Mouse (Mus musculus) neural tube, embryonic 12.5 days (tissue): ENCODE measurements around the gene Fkbp5. TPM values are rescaled to one million over a fixed set of nuclear protein-coding genes. Genes with fewer than 3 reads are reported as not detected.
A peak's percentile ranks its signal among the peaks of the same experiment; 100 is the strongest.

Source experiments
- ATAC-seq: fragments of 200-750 bp; cut with Nextera tagmentation; 2 replicates; pipeline ENCODE4 v1.8.0; 2017; ENCODE audit warnings: low read depth, mild to moderate bottlenecking, moderate TSS enrichment, moderate library complexity; ENCODE audit not compliant: low FRiP score
- H3K27ac ChIP-seq: fragments of 300-500 bp; sonication (generic); 2 replicates; pipeline ENCODE4 v1.5.1; 2016
- H3K27me3 ChIP-seq: fragments of 300-500 bp; sonication (generic); replicated peaks from 2 replicates; pipeline ENCODE4 v1.6.1; 2016; ENCODE audit warnings: mild to moderate bottlenecking
- H3K36me3 ChIP-seq: fragments of 300-500 bp; sonication (generic); 2 replicates; pipeline ENCODE4 v1.6.1; 2016; ENCODE audit warnings: mild to moderate bottlenecking
- H3K4me1 ChIP-seq: fragments of 300-500 bp; sonication (generic); 2 replicates; pipeline ENCODE4 v1.6.1; 2016
- H3K4me2 ChIP-seq: fragments of 300-500 bp; sonication (generic); replicated peaks from 2 replicates; pipeline ENCODE4 v1.6.1; 2016; ENCODE audit warnings: mild to moderate bottlenecking
- H3K4me3 ChIP-seq: fragments of 300-500 bp; sonication (generic); 2 replicates; pipeline ENCODE4 v1.5.1; 2016
- H3K9ac ChIP-seq: fragments of 300-500 bp; sonication (generic); 2 replicates; pipeline ENCODE4 v1.6.1; 2016; ENCODE audit warnings: mild to moderate bottlenecking
- H3K9me3 ChIP-seq: fragments of 300-500 bp; sonication (generic); 2 replicates; pipeline ENCODE4 v1.6.1; 2016; ENCODE audit warnings: mild to moderate bottlenecking
- WGBS: fragments of 180-500 bp; shearing (Covaris S2); methylation state at CpG from one replicate; pipeline ENCODE4 v1.1.7; 2016; 5-methylcytosine and 5-hydroxymethylcytosine counted together
- polyA plus RNA-seq: library from polyadenylated mRNA; unstranded; fragments of >200 nt; fragmentation: Nextera tagmentation; extraction: Ambion mirVana; gene quantifications from 2 replicates; pipeline ENCODE4 v1.2.1, GENCODE M21; 2016

The Fkbp5 gene
- polyA plus RNA-seq, 1 experiment from 2014 or later, result 34.1 TPM

DNA sequence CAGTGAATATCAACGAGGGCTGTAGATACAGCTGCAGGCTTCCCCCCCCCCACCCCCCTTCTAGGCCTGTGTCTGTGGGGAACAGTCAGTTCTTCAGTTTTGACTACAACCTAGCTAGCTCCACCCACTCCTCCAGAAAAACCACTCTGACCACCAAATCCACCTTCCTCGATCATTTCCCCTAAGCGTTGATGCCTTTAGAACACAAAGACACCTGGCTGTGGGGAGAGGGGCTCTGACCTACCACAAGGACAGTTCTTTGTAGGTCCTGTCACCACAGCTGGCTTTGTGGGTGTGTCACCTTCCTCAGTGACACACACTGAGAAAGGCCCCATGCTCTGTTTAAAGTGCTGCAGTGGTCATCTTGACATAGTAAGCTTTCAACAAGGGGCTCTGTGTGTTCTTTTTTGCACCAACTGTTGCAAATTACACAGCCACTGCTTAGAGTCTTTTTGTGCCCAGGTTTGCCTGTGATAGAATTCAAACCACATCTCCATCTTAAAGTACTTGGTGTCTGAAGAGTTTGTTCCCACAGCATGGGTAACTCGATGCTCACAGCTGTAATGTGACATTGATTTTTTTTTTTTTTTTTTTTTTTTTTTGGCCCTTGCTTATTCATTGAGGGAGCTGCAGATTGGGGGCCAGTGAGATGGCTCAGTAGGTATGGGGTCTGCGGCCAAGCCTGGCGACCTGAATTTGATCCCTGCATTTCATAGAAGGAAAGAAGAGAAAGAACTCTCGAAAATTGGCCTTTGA, 28.9 kb downstream of the Fkbp5 start:
- H3K27ac ChIP-seq, result no peak overlapping the region
- no peak for ATAC-seq
- no peak overlapping the region for H3K4me2 ChIP-seq
- H3K4me3 ChIP-seq, result no peak overlapping the region
- no peaks in the 10 kb centered on the region for H3K27me3 ChIP-seq
- H3K9me3 ChIP-seq, result no peaks in the 10 kb centered on the region
- WGBS, result 77% methylated on average over 7 of the region's 7 CpGs
- no peaks in the 10 kb centered on the region for H3K36me3 ChIP-seq
- no peak overlapping the region for H3K9ac ChIP-seq
- H3K4me1 ChIP-seq, result peaks cover 18% of the 10 kb centered on the region

DNA sequence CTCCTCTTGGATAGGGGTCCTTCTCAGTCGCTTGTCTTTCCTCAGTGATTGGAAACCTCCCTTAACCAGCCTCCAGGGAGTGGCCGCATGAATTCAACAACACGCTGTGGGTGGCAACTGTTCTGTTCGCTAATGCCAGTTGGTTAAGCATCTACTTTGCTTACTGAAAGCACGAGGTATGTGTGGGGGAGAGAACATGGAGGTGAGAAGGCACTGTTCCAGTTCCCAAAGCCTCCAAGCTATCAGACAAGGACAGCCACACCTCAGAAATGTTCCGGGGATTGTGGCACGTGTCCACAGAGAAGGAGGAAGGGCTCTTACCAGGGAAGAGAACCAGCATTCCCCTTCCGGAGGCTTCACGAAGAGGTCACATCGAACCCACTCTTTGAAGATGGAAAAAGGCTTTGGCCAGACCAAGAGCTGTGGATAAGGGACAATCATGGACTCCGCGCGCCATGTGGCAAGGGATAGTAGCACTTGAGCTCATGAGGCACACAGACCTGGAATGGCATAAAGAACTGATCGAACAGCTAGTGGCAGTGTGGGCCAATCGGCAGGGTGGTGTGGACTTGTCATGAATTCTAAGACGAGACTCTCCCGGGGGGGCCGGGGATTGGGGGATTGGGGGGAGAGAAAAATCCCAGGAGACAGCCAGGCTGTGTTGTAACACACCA, 29.6 kb downstream of the Fkbp5 start:
- H3K4me2 ChIP-seq, result no peak overlapping the region
- no peaks in the 10 kb centered on the region for H3K36me3 ChIP-seq
- H3K9me3 ChIP-seq, result no peaks in the 10 kb centered on the region
- 0 out of 2 replicates have a peak overlapping the region, but pooled peaks have one; percentile 0 for H3K27ac ChIP-seq
- peaks cover 18% of the 10 kb centered on the region for H3K4me1 ChIP-seq
- 93% methylated on average over 18 of the region's 18 CpGs for WGBS
- ATAC-seq, result no peak
- no peak overlapping the region for H3K4me3 ChIP-seq
- H3K9ac ChIP-seq, result no peak overlapping the region
- H3K27me3 ChIP-seq, result no peaks in the 10 kb centered on the region

DNA sequence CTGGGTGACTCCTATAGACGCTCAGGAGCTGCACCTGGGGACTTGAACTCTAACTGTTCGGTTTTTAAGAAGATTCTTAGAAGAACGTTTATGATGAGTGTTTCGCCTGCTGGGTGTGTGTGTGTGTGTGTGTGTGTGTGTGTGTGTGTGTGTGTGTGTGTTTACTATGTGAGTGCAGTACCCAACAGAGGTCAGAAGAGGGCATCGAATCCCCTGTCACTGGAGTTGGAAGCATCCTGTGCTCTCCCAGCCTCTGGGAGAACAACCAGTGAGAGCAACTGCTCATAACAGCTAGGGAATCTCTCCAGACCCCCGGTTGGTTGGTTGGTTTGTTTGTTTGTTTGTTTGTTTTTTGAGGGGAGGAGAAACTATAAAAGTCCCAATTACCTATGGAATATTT, 30.6 kb downstream of the Fkbp5 start:
- Histone ChIP-seq H3K36me3 (no peaks in the 10 kb centered on the region), H3K27me3 (no peaks in the 10 kb centered on the region), H3K4me2 (peak overlapping the region; percentile 61), H3K4me3 (no peak overlapping the region), H3K4me1 (peaks cover 17% of the 10 kb centered on the region), H3K9ac (no peak overlapping the region), H3K27ac (no peak overlapping the region), H3K9me3 (no peaks in the 10 kb centered on the region)
- ATAC-seq, result no peak
- 83% methylated on average over 6 of the region's 6 CpGs for WGBS

DNA sequence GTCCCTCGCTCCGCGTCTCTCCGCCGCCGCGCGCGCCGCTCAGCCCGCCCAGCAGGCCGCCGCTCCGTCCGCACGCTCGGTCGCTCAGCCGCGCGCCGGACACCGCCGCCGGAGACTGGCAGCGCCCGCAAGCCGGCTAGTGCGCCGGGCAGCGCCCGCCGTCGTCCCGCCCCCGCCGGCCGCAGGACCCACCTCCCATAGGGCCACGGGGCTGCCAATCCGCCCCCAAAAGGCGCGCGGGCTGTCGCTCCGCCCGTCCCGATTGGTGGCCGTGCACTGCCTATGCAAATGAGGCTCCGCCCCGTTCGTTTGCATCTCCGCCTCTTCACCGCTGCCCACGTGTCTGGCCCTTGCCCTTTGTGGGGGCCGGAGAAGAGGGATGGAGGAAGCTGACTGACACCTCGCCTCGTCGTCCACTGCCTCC, 31.3 kb downstream of the Fkbp5 start:
- 0% methylated on average over 58 of the region's 58 CpGs for WGBS
- Histone ChIP-seq H3K36me3 (no peaks in the 10 kb centered on the region), H3K4me1 (peaks cover 13% of the 10 kb centered on the region; the same call in 1 of the 2 replicates), H3K27ac (peak overlapping the region; percentile 61), H3K4me2 (peak overlapping the region; percentile 61), H3K9me3 (no peaks in the 10 kb centered on the region), H3K9ac (peak overlapping the region; percentile 85), H3K27me3 (no peaks in the 10 kb centered on the region), H3K4me3 (peak overlapping the region; percentile 89)
- peak; percentile 97 for ATAC-seq

DNA sequence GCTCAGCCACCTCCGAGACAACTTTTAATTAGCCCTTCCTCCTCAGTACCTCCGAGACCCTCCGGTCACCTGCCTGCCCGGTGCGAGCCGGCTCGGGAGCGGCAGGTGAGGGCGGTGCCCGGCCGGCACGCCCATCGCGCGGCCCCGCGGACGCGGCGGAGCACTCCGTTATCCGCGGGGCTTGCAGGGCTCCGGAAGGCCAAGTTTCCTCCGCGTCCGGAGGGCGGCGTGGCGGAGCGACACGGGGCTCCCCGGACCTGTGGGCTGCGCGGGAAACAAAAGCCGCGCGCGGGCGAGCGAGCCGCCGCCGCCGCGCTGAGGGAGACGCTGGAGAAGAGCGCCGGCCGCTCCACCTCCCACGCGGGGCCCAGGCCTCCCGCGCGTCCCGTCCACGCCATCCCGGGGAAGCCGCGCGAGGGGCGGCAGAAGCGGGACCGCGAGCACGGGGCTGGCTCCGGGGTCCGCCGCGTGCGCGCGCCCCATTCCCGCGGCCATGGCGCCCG, 31.8 kb downstream of the Fkbp5 start:
- H3K4me3 ChIP-seq, result peak overlapping the region; percentile 89
- no peaks in the 10 kb centered on the region for H3K9me3 ChIP-seq
- peak overlapping the region; percentile 85 for H3K9ac ChIP-seq
- ATAC-seq, result peak; percentile 59
- no peaks in the 10 kb centered on the region for H3K27me3 ChIP-seq
- peaks cover 13% of the 10 kb centered on the region; the same call in 1 of the 2 replicates for H3K4me1 ChIP-seq
- peak overlapping the region; percentile 61 for H3K4me2 ChIP-seq
- H3K36me3 ChIP-seq, result no peaks in the 10 kb centered on the region
- under 1% methylated on average over 62 of the region's 77 CpGs for WGBS
- H3K27ac ChIP-seq, result peak overlapping the region; percentile 61

DNA sequence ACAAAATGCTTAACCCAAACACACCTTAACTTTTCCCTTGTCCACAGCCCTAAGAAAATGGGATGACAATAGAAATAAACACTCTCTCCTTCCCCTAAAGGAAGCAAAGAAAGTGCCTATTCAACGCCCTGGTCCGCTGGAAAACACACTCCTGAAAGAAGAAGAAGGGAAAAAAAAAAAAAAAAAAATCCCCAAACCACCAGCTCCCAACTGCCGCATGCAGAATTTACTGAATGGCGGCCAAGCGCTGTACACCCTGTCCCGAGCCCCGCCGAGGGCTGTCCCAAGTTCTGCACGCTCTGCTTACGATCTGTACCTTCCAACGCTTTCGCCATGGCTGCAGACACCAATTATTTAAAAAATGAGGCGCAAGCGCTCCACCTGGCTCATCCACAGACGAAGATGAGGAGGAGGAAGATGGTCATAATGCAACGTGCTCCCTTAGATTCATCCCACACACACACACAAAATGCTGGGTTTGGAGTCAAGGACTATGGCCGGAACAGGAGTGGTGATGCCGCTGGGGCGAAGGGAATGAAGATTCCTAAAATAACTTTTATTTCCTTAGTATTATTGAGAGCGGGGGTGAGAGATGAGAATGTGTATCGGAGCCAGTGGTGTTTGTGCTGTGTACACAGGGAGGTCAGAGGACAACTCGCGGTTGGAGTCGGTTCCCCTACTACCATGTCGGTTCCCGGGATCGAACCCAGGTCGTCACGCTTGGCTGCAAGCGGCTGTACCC, 32.5 kb downstream of the Fkbp5 start:
- no peaks in the 10 kb centered on the region for H3K36me3 ChIP-seq
- peak overlapping the region; percentile 85 for H3K9ac ChIP-seq
- peaks cover 13% of the 10 kb centered on the region; the same call in 1 of the 2 replicates for H3K4me1 ChIP-seq
- peak overlapping the region; percentile 61 for H3K4me2 ChIP-seq
- 0 out of 2 replicates have a peak, but pooled peaks have one; percentile 2 for ATAC-seq
- 11% methylated on average over 30 of the region's 30 CpGs for WGBS
- H3K27me3 ChIP-seq, result no peaks in the 10 kb centered on the region
- peak overlapping the region; percentile 89 for H3K4me3 ChIP-seq
- no peaks in the 10 kb centered on the region for H3K9me3 ChIP-seq
- H3K27ac ChIP-seq, result peak overlapping the region; percentile 61; the same call in 1 of the 2 replicates

DNA sequence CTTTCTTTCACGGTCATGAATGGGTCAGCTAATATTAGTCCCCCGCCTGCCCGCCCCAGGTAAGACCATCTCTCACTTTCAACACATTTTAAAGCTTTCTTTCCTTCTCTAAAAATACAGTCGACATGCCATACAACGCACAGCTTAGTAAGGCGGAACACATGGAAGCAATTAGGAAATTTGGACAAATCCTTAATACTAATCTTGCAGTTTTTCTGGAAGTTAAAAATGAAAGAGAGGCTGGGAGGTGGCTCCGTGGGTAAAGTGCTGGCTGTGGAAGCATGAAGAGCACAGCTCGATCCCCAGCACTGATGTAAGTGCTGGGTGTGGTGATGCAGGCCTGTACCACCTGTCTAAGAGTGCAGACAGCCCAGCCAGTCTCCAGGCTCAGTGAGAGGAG, 39.9 kb downstream of the Fkbp5 start:
- H3K27ac ChIP-seq, result no peak overlapping the region
- 89% methylated on average over 8 of the region's 8 CpGs for WGBS
- no peak overlapping the region for H3K4me3 ChIP-seq
- no peaks in the 10 kb centered on the region for H3K9me3 ChIP-seq
- no peak overlapping the region for H3K9ac ChIP-seq
- H3K4me2 ChIP-seq, result no peak overlapping the region
- H3K36me3 ChIP-seq, result no peaks in the 10 kb centered on the region
- no peaks in the 10 kb centered on the region for H3K27me3 ChIP-seq
- no peaks in the 10 kb centered on the region for H3K4me1 ChIP-seq
- ATAC-seq, result no peak

DNA sequence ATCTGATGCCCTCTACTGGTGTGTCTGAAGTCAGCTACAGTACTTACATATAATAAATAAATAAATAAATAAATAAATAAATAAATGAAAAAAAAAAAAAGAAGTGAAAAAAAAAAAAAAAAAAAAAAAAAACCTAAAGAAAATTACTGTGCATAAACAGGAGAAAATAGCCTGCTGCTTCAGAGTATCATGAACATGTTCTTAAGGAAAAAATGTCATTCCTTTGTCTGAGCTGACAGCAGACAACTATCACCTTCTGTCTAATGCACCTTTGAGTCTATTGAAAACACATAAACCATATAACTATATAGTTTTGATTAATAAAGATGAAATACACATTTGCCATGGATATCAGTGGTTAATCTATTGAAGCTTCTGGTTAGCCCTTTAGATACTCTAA, 40.9 kb downstream of the Fkbp5 start:
- Histone ChIP-seq H3K9ac (no peak overlapping the region), H3K27ac (no peak overlapping the region), H3K9me3 (no peaks in the 10 kb centered on the region), H3K27me3 (no peaks in the 10 kb centered on the region), H3K4me2 (no peak overlapping the region), H3K4me1 (no peaks in the 10 kb centered on the region), H3K4me3 (no peak overlapping the region), H3K36me3 (no peaks in the 10 kb centered on the region)
- ATAC-seq, result no peak

DNA sequence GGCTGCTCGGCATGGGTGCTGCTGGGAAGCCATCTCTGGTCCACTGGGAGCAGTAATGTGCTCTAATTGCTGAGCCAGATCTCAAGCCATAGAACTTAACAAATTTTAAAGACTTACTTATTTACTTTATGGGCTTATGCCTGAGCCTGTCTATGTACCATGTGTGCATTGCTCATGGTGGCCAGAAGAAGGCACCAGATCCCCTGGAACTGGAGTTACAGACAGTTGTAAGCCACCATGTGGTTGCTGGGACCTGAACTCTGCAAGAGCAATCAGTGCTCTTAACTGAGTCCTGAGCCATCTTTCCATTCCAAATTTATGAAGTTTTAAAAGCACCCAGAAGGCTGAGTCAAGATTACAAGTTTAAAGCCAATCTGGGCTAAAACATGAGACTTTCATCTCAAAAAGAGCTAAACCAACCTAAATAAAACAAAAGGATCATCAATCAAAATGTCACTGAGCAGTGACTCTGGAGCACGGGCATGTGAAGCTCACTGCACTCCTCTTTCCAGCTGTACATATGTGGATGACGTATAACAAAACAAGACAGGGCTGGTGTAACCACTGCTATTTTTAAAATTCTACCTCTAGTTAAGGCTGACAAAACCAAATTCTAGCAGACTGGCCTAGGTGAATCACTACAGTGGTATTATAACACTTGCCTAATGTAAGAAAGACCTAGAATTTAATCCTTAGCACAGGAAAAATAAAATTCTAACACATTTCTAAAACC, 41.6 kb downstream of the Fkbp5 start:
- no peaks in the 10 kb centered on the region for H3K27me3 ChIP-seq
- no peak overlapping the region for H3K4me2 ChIP-seq
- H3K9me3 ChIP-seq, result no peaks in the 10 kb centered on the region
- ATAC-seq, result no peak
- H3K4me1 ChIP-seq, result no peaks in the 10 kb centered on the region
- H3K9ac ChIP-seq, result no peak overlapping the region
- 73% methylated on average over 3 of the region's 3 CpGs for WGBS
- H3K4me3 ChIP-seq, result no peak overlapping the region
- H3K36me3 ChIP-seq, result no peaks in the 10 kb centered on the region
- no peak overlapping the region for H3K27ac ChIP-seq

DNA sequence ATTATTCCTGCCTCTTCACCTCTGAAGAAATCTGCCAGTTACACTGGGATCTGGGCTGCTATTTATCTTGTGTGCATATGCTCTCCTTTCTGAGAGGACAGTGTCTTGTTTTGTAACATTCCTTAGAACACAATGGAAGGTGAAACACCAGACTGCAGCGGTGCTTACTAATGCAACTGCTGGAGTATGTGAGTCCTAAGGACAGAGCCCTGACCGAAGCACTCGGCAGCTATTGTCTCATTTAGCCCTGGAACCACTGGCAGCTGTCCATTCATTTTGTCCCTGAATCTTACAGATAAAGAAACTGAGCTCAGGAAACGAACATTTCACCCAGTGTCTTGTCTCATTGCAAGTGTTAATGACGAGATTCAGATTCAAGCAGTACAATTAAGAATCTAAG, 44.6 kb downstream of the Fkbp5 start:
- Histone ChIP-seq H3K9ac (no peak overlapping the region), H3K4me3 (no peak overlapping the region), H3K9me3 (no peaks in the 10 kb centered on the region), H3K27ac (no peak overlapping the region), H3K27me3 (no peaks in the 10 kb centered on the region), H3K4me2 (no peak overlapping the region), H3K36me3 (no peaks in the 10 kb centered on the region), H3K4me1 (peaks cover 7% of the 10 kb centered on the region; the same call in 1 of the 2 replicates)
- WGBS, result 68% methylated on average over 5 of the region's 5 CpGs
- no peak for ATAC-seq

DNA sequence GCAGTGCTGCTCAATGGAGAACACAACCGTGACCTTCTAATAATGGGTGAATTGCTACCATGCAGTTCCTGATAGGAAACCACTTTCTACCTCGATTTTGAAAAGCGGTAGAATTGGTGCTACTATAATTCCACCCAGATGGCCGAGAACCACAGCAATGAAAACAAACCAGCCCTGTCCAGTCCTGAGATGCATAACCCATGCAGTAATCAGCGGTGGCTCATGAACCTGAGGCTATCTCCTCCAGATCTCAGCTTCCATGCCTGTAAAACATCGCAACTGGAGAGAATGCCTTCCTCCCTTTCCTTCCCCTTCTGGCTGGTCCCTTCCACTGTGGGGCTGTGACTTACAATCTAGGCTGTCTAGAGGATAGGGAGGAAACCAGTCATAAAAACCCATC, 46.5 kb downstream of the Fkbp5 start:
- WGBS, result 80% methylated on average over 6 of the region's 6 CpGs
- Histone ChIP-seq H3K9me3 (no peaks in the 10 kb centered on the region), H3K9ac (no peak overlapping the region), H3K36me3 (no peaks in the 10 kb centered on the region), H3K4me1 (peaks cover 7% of the 10 kb centered on the region; the same call in 1 of the 2 replicates), H3K27ac (no peak overlapping the region), H3K4me2 (no peak overlapping the region), H3K27me3 (no peaks in the 10 kb centered on the region), H3K4me3 (no peak overlapping the region)
- ATAC-seq, result no peak
